Mouse (Mus musculus) intestine, embryonic 16.5 days (tissue): Measurements from ENCODE around the gene Ncoa1. TPM values are rescaled to one million over a fixed set of nuclear protein-coding genes. Genes with fewer than 3 reads are reported as not detected.

Experiments
- ATAC-seq: fragments of 200-750 bp; cut with Nextera tagmentation; 2 replicates; pipeline ENCODE4 v1.8.0; 2017; ENCODE audit warnings: moderate TSS enrichment, moderate library complexity
- H3K27ac ChIP-seq: fragments of 300-500 bp; sonication (generic); 2 replicates; pipeline ENCODE4 v1.5.1; 2014; ENCODE audit warnings: mild to moderate bottlenecking, low read length
- H3K27me3 ChIP-seq: fragments of 300-500 bp; sonication (generic); replicated peaks from 2 replicates; pipeline ENCODE4 v1.6.1; 2014; ENCODE audit warnings: low read length, control low read depth, mixed read lengths; ENCODE audit not compliant: control insufficient read depth, insufficient read depth
- H3K36me3 ChIP-seq: fragments of 300-500 bp; sonication (generic); 2 replicates; pipeline ENCODE4 v1.6.1; 2014; ENCODE audit warnings: low read length, control low read depth; ENCODE audit not compliant: control insufficient read depth, insufficient read depth
- H3K4me1 ChIP-seq: fragments of 300-500 bp; sonication (generic); 2 replicates; pipeline ENCODE4 v1.6.1; 2014; ENCODE audit warnings: low read length, control low read depth, mixed read lengths; ENCODE audit not compliant: control insufficient read depth, insufficient read depth
- H3K4me2 ChIP-seq: fragments of 300-500 bp; sonication (generic); 2 replicates; pipeline ENCODE4 v1.6.1; 2014; ENCODE audit warnings: low read depth, low read length, control low read depth
- H3K4me3 ChIP-seq: fragments of 300-500 bp; sonication (generic); 2 replicates; pipeline ENCODE4 v1.5.1; 2014; ENCODE audit warnings: mild to moderate bottlenecking, low read length
- H3K9ac ChIP-seq: fragments of 300-500 bp; sonication (generic); 2 replicates; pipeline ENCODE4 v1.6.1; 2014; ENCODE audit warnings: low read depth, low read length
- H3K9me3 ChIP-seq: fragments of 300-500 bp; sonication (generic); 2 replicates; pipeline ENCODE4 v1.6.1; 2016; ENCODE audit warnings: low read length, control low read depth; ENCODE audit not compliant: control insufficient read depth
- WGBS: fragments of 180-500 bp; shearing (Covaris S2); extraction: QIAGEN DNeasy Blood & Tissue Kit; methylation state at CpG from one replicate; pipeline ENCODE4 v1.1.7; 2014; 5-methylcytosine and 5-hydroxymethylcytosine counted together
- polyA plus RNA-seq: library from polyadenylated mRNA; unstranded; fragments of >200 nt; fragmentation: Nextera tagmentation; extraction: Ambion mirVana; gene quantifications from 2 replicates; pipeline ENCODE4 v1.2.1, GENCODE M21; 2015

Gene Ncoa1
- polyA plus RNA-seq, 1 experiment from 2014 or later, result 4.7 TPM

DNA sequence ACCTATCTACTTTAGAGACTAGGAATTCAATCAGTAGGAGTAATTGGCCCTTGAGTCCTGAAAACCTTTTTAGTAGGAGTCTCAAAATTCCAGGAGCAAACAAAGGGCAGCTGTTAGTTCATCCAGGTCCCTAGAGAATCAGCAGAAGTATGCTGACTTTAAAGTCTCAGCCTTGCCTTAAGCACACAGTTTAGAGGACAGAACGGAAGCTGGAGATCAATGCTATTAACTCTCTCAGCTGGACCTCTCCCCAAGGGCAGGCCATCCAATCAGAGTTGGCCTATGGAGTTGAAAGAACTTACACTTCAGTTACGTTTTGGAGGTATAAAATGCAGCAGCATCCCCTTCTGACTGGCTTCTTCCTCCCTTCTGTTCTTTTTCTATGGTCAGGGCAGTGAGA is 154.8 kb downstream of the Ncoa1 start:
- H3K27ac ChIP-seq, result no peak overlapping the region
- H3K36me3 ChIP-seq, result no peaks in the 10 kb centered on the region
- H3K9me3 ChIP-seq, result no peaks in the 10 kb centered on the region
- H3K9ac ChIP-seq, result no peak overlapping the region
- no peak overlapping the region for H3K4me2 ChIP-seq
- no peak for ATAC-seq
- WGBS, result 47% methylated on average over 2 of the region's 2 CpGs
- H3K4me1 ChIP-seq, result no peaks in the 10 kb centered on the region; the same call in 1 of the 2 replicates
- H3K27me3 ChIP-seq, result no peaks in the 10 kb centered on the region
- no peak overlapping the region for H3K4me3 ChIP-seq

DNA sequence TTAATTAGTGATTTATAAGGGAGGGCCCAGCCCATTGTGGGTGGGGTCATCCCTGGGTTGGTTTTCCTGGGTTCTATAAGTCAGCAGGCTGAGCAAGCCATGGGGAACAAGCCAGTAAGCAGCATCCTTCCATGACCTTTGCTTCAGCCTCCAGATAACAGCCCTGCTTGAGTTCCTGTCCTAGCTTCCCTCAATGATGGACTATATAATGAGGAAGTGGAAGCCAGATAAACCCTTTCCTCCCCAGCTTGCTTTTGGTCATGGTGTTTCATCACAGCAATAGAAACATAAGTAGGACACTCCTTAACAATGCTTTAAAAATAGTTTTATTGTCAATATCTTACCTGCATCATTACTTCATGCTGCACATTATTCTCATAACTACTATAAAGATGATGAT is 163.2 kb downstream of the Ncoa1 start:
- H3K36me3 ChIP-seq, result no peaks in the 10 kb centered on the region; the same call in 1 of the 2 replicates
- no peak for ATAC-seq
- H3K9me3 ChIP-seq, result no peaks in the 10 kb centered on the region; the same call in 1 of the 2 replicates
- no peaks in the 10 kb centered on the region for H3K27me3 ChIP-seq
- no peak overlapping the region for H3K4me3 ChIP-seq
- no peaks in the 10 kb centered on the region for H3K4me1 ChIP-seq
- H3K9ac ChIP-seq, result no peak overlapping the region
- H3K4me2 ChIP-seq, result no peak overlapping the region
- no peak overlapping the region for H3K27ac ChIP-seq

DNA sequence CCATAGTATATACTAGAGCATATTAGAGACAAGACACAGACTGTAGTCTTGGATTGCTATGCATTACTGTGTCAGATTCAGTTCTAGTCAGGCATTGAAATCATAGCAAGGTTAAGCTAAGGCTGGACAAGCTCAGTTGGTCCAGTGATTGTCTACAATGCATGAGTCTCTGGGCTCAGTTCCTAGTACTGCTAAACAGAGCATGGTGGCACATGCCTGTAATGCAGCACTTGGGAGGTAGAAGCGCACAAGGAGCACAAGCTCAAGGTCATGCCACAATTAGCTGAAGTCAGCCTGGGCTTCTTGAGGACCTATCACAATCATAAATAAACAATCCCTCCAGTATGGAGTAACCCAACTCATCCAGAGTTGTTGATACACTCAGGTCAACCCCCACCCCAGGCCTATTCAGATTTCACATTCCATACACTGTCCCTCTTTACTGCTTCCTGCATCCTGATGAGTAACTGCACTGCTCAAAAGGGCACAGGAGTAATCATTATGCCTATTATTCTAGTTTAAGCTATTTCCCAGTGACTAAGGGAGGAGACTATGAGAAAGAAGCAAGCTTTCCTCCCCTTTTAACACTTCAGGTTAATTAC is 170.2 kb downstream of the Ncoa1 start:
- no peaks in the 10 kb centered on the region for H3K4me1 ChIP-seq
- no peaks in the 10 kb centered on the region for H3K36me3 ChIP-seq
- H3K27ac ChIP-seq, result no peak overlapping the region
- WGBS, result 75% methylated on average over 1 of the region's 1 CpGs
- no peak overlapping the region for H3K4me2 ChIP-seq
- H3K9me3 ChIP-seq, result no peaks in the 10 kb centered on the region
- no peak overlapping the region for H3K9ac ChIP-seq
- no peak overlapping the region for H3K4me3 ChIP-seq
- no peaks in the 10 kb centered on the region for H3K27me3 ChIP-seq
- ATAC-seq, result no peak

DNA sequence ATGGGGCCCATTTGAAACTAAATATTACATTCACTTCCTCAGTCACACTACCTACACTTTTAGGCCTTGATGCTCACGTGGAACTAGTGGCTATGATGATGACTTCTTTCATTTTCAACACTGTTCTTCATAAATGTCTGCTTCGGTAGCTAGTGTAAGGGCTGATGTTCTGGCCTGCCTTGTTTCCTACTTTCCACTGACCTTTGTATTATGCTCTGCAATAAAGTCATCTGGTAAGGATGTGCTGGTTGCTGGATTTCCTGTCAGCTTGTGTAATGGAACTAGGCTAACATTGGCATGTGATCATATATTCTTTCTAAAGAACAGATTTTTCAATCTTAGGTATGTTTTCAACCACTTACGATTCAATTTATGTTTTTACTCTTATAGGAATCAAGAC is 177.7 kb downstream of the Ncoa1 start:
- H3K36me3 ChIP-seq, result no peaks in the 10 kb centered on the region
- H3K9ac ChIP-seq, result no peak overlapping the region
- no peaks in the 10 kb centered on the region for H3K27me3 ChIP-seq
- no peaks in the 10 kb centered on the region for H3K9me3 ChIP-seq
- 77% methylated on average over 3 of the region's 3 CpGs for WGBS
- no peaks in the 10 kb centered on the region for H3K4me1 ChIP-seq
- H3K4me2 ChIP-seq, result no peak overlapping the region
- H3K27ac ChIP-seq, result no peak overlapping the region
- ATAC-seq, result 0 out of 2 replicates have a peak, but pooled peaks have one; percentile 50
- no peak overlapping the region for H3K4me3 ChIP-seq

DNA sequence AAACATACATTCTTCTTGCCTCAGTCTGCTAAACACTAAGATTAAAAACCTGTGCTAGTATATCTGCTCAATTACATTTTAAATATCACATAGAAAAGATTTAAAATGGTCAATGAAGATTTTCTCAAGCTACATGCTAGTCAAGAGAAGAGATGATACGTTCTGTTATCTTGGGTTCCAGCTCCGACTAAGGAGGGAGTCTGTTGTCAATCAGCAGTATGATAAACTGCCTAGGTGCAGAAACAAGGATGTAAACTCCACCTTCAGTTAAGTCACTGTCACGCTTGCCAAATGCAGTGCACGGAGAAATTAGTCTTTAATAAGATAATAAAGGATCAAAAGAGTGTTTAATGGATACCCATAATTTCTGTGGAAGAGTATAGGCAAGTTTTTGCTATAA is 178.4 kb downstream of the Ncoa1 start:
- H3K36me3 ChIP-seq, result no peaks in the 10 kb centered on the region
- no peak for ATAC-seq
- H3K27me3 ChIP-seq, result no peaks in the 10 kb centered on the region
- no peaks in the 10 kb centered on the region for H3K4me1 ChIP-seq
- H3K9me3 ChIP-seq, result no peaks in the 10 kb centered on the region
- no peak overlapping the region for H3K9ac ChIP-seq
- no peak overlapping the region for H3K4me2 ChIP-seq
- 86% methylated on average over 4 of the region's 4 CpGs for WGBS
- H3K27ac ChIP-seq, result no peak overlapping the region
- H3K4me3 ChIP-seq, result no peak overlapping the region

DNA sequence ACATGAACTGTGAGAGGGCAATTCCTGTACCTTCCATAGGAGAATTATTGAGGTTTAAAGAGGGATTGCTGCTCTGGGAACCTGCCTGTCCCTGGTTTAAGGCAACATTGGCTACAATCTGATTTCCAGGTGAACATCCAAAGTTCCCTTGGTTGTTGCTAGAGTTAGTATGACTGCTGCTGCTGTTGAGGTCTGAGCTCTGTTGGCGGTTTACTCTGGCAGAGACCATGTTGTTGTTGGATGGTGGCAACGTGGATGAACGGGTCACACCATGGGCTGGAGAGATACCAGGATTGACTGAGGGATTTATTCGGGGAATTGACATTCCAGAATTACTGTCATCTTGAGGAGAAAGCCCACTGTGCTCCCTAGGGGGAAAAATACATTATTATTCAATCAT is 181.1 kb downstream of the Ncoa1 start:
- Histone ChIP-seq H3K4me2 (no peak overlapping the region), H3K36me3 (no peaks in the 10 kb centered on the region), H3K4me3 (no peak overlapping the region), H3K4me1 (no peaks in the 10 kb centered on the region), H3K9ac (no peak overlapping the region), H3K9me3 (no peaks in the 10 kb centered on the region), H3K27me3 (no peaks in the 10 kb centered on the region), H3K27ac (no peak overlapping the region)
- WGBS, result 84% methylated on average over 4 of the region's 4 CpGs
- no peak for ATAC-seq

DNA sequence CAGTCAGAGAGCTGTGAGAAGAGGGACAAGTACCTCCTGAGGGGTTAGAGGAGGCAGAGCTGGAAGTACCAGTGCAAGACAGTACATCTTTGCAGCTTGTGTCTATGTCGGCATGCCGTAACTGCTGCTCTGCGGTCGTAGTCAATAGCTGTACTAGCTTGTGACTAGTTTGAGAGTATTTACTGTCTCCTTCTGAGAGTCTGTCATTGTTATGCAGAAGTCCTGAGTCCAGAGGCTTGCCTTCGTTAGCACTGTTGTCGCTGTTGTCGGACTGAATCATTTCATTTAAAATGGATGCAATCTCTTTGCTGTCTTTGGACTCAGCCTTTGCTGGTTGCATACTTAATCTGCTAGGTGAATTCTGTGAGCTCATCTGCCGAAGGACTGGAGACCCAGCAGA is 181.7 kb downstream of the Ncoa1 start:
- no peaks in the 10 kb centered on the region for H3K4me1 ChIP-seq
- H3K27me3 ChIP-seq, result no peaks in the 10 kb centered on the region
- no peak for ATAC-seq
- H3K4me2 ChIP-seq, result no peak overlapping the region
- no peaks in the 10 kb centered on the region for H3K9me3 ChIP-seq
- no peaks in the 10 kb centered on the region for H3K36me3 ChIP-seq
- WGBS, result 87% methylated on average over 8 of the region's 8 CpGs
- no peak overlapping the region for H3K4me3 ChIP-seq
- H3K9ac ChIP-seq, result no peak overlapping the region
- H3K27ac ChIP-seq, result no peak overlapping the region

DNA sequence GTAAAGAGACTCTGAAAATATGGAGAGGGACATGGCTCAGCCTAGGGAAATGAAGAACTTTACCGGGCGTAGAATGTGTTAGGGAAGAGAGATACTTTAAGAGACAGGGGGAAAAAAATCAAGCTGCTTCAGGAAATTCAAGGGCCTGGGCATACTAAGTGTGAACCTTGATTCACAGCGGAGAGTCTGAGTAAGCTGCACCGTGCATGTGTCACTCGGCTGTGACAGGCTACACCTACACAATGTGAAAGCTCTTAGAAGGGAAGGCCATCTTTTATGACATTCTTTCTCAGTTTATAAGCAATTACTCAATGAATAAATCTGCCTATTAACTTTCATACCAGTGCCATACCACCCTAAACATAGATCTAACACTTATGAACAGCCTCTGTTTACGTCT is 183.2 kb downstream of the Ncoa1 start:
- Histone ChIP-seq H3K9me3 (no peaks in the 10 kb centered on the region), H3K4me2 (no peak overlapping the region), H3K36me3 (peaks cover 3% of the 10 kb centered on the region; the same call in 1 of the 2 replicates), H3K27me3 (no peaks in the 10 kb centered on the region), H3K9ac (no peak overlapping the region), H3K27ac (no peak overlapping the region), H3K4me3 (no peak overlapping the region), H3K4me1 (no peaks in the 10 kb centered on the region)
- ATAC-seq, result no peak
- 94% methylated on average over 6 of the region's 6 CpGs for WGBS

DNA sequence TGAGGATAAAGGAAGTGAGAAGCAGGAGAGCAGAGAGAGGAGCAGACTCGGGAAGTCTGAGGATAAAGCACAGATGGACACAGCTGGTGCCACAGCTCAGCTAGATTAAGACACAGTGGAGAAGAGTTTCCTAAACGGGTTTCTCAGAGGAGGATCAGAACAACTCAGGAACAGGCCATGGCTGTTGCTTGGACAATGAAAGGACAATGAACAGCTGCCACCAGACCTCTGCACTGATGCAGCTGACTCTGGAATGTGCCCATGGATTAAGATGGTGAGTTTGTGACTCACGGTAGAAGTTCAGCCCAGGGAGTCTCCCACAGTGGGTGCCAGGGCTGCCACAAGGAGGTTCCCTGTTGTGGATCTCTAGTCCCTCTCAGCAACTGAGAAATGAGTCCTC is 191.8 kb downstream of the Ncoa1 start:
- Histone ChIP-seq H3K4me1 (peaks cover 3% of the 10 kb centered on the region; the same call in 1 of the 2 replicates), H3K9ac (no peak overlapping the region), H3K4me3 (no peak overlapping the region), H3K27me3 (no peaks in the 10 kb centered on the region), H3K9me3 (no peaks in the 10 kb centered on the region), H3K36me3 (peaks cover 3% of the 10 kb centered on the region; the same call in 1 of the 2 replicates), H3K4me2 (no peak overlapping the region), H3K27ac (no peak overlapping the region)
- peak; percentile 67 for ATAC-seq
- WGBS, result 28% methylated on average over 3 of the region's 3 CpGs

DNA sequence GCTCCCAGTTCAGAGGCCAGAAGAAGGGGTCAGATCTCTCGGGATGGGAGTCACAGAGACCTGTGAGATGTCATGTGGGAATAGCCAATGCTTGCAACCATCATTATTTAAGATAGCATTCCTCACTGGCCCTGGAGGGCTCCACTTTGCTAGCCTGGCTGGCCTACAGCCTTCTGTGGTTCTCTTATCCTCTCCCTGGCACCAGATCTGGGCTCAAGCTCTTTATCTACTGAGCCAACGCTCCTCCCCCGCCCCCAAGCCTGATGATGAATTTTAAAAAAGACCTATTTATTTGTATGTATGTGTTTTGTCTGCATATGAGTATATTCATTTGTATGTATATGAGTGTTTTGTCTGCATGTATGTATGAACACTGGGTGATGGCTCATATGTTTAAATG is 197.1 kb downstream of the Ncoa1 start:
- no peak for ATAC-seq
- Histone ChIP-seq H3K27ac (no peak overlapping the region), H3K4me3 (no peak overlapping the region), H3K36me3 (no peaks in the 10 kb centered on the region), H3K9me3 (no peaks in the 10 kb centered on the region), H3K4me1 (no peaks in the 10 kb centered on the region), H3K27me3 (no peaks in the 10 kb centered on the region), H3K9ac (no peak overlapping the region), H3K4me2 (no peak overlapping the region)
- 91% methylated on average over 3 of the region's 3 CpGs for WGBS
